Mouse (Mus musculus) left cerebral cortex, adult 9 months (tissue): ENCODE measurements at regions not wholly inside any gene's neighbourhood (a gene's known extent, or its start where the extent isn't known, plus 50 kb on each side); places are given as distances from the start of the nearest gene placed in this dataset.

Experiments
- DNase-seq, 2 experiments: peaks; one replicate each; pipeline ENCODE4 v3.0.0; 2022; ENCODE audit warnings: low spot score in 2 of 2

DNA sequence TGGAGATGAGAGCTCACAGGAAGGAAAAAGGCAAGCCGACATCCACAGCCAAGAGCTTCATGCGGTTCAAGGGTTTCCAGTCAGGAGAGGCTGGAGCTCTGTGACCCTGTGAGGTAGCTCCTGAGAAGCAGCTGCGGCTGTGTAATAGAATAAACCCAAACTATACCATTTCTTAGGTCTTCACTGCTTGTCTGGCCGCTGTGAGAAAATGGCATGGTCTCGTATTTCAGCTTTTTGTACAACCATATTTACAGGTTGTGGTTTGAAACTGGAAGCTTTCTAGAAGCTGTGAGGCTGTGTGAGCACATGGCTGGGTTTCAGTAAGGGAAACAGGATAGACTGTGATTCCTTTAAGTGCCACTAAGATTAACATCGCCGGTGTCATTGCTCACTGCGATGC is 388.6 kb upstream of the Gm11114 start:
- no peak for DNase-seq

DNA sequence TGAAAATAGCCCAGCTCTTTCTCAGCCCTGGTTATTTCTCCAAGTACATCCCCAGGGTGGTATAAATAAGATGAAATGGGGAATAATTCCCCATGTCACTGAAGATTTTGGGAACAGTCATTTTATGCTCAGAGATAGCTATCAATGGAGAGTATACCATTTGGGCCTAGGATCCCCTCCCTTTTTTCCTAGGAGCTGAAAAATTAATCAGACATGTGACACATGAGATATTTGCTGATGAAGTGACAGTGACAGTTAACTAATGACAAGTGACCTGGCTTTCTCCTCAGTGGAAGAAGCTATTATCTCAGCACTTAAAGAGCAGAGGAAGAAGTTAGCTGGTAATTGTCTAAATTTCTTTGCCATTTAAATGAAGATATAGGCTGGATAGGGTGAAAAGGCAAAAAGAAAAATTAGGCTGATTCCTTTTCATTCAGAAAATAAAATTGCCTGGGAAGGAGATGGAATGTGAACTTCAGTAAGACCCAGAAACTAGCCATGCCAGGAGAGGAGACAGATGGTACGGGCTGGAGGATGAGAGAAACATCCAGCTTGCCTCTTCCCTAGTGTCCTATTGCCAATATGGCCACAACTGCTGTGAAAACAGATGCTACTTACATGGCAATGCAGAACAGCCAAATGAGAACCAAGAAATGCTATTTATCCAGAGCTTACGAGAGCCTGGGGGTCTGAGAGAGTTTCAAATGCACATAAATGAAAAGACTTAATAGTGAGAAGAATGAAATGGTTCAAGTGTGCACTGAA is 376.1 kb upstream of the Gm11114 start:
- no peak for DNase-seq

DNA sequence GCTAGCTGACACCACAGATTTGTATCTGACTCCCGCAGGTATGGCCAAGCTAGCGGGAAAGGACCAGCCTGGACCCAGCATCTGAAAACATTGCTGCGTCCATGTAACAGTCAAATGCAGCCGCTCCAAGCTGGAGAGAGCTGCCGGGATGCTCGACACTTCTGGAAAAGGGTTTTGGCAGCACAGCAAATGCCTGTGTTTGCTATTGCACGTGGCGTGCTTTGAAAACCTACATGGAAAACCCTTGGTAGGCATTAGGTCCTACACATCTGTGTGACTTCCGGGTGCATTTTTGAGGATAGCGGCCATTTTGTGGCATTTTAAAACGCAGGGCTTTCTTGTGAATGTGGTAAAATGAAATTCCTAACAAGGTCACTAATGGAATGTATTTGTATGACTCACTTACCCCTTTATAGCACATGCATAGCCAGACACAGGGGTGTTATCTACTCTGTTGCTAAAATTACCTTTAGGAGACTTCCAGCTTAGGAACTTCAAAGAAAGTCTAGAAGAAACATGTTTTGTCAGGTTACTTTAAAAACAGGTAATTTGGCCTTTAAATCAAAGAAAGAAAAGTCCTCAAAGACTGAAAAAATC is 345.9 kb upstream of the Gm11114 start:
- DNase-seq = no peak

GRCm38 (mm10) chr9:84969975-84970608 is 342.5 kb upstream of the Gm11114 start:
- DNase-seq = no peak

GRCm38 (mm10) chr9:84977470-84977869 is 335.1 kb upstream of the Gm11114 start:
- no peak for DNase-seq

GRCm38 (mm10) chr9:85003414-85003813 is 309.2 kb upstream of the Gm11114 start:
- no peak for DNase-seq

DNA sequence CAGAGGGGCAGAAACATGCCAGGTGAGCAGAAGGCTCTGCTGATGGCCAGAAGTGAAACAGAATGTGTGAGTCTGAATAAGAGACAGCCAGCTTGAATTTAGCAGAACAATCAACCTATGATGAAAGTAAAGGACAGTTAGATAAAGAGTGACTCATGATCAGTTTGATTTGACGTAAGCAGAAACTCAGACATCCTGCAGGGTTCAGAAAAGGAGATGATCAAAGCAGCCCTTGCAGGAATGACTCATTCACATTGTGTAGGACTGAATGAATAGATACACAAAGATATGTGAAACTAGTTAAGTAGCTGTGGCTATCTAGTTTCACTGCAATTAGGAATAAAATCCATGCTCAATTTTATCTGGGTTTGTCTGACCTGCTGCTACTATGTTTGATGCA is 301.2 kb upstream of the Gm11114 start:
- DNase-seq = no peak

DNA sequence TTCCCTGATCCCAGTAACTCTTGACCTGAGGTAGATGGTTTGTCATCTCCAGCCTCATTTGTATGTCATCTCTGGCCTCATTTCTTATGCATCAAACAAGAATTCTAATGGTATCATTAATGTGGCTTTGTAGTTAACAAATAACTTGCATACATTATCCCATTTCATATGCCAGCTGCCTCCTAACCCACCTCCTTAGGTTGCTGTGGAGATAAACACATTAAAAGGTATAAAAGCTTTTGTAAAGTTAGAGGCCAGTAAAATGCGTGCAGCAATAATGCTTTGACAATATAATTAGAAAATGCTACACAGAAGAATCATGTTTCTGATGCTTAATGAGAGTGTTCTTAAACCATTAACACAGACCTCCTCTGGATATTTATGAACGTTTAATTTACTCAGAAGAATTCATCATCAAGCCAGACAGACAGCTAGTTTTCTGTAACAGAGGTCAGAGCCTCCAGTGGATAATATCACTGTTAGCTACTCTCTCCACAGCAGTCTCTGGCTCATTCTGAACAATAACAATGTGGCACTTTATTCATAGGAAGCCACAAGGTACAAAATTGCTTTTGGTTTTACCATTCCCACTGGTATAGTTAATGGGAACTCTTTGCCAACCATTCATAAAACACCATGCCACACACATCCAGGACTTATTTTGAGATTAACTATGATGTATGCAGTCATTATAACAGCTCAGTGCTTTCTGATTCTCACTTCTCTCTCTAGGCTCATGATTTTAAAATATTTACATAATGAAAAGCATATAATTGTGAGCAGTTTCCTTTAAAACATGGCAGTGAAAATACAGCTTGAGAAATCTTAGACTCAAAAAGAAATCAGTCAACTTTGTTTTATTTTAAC is 264.2 kb upstream of the Gm11114 start:
- no peak for DNase-seq

GRCm38 (mm10) chr9:85052526-85052925 is 260.0 kb upstream of the Gm11114 start:
- no peak for DNase-seq

- no peak for DNase-seq
Observed at GRCm38 (mm10) chr9:85079975-85080374, 232.6 kb upstream of the Gm11114 start.

- no peak for DNase-seq
Observed at GRCm38 (mm10) chr9:85088556-85089338, 223.8 kb upstream of the Gm11114 start.

DNA sequence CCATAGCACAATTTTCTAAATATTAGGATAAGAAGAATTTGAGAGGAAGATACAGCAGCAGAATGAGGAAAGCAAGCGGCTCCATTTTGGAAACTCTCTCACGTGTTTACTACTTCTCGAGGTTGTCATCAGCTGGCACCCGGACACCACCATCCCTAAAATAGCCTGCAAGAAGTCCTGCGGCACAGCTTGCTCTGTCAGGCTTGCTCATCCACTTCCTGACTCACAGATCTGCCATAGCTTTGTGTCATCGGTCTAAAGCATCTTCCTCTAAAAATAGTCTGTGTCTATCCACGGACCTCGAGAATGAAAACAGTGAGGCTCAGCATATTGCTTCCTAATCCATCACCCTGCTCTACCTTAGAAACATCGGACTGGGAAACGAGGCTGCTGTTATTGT is 222.3 kb upstream of the Gm11114 start:
- DNase-seq = peak; percentile 6 to 48

DNA sequence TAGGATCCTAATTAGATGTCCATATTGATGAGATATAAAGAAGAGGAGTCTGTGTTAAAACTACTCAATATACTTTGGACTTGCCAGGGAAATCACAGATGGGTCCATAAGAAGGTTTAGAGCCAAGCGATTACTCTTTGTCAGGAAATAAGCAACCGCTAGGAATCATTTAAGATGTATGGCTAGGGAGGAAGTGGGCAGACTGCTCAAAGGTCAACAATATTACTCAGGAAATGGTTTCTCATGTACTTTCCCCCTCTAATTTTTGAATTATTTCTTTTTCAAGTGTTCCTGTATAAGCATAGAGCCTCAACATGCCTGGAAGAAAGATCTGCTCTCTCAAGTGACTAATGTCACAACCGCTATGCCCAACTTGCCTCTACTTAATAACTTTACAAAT is 217.3 kb upstream of the Gm11114 start:
- no peak for DNase-seq

- DNase-seq = no peak
Observed at GRCm38 (mm10) chr9:85096520-85096919, 216.1 kb upstream of the Gm11114 start.

DNA sequence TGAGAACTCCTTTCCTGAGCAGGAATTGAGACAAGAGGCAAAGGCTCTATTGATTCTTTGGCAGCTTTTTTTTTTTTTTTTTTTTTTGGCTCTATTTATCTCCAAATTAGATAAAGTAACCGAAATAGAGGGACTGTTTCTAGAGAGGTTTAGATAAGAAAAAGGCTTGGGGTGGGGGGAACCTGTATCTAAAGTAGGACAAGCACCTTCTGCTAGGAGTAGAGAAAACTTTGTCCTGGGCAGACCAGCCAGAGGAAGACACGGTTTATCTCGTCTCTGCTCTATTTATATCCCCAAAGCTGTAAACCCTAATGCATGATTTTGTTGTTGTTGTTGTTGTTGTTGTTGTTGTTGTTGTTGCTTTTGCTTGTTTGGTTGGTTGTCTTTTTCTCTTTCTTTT is 199.6 kb upstream of the Gm11114 start:
- no peak for DNase-seq

DNA sequence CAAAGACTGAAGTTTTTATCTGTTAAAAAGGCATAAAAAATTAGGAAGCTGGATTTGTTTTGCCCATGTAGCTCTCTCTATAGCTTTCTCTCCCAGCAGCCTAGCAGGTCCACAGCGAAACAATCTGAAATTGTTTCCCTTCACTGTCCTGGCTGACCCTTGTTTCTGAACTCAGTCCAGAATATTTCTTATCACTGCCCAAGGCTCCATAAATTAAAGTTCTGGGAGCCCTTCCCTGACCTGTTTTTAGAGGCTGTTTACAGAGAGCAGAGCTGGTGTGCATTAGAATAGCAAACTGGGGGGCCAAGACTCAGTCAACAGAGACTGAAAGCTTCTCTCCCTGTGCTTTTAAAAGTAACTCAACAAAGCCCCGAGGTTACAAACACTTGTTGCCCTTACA is 198.3 kb upstream of the Gm11114 start:
- no peak for DNase-seq

GRCm38 (mm10) chr9:85120061-85120460 is 192.5 kb upstream of the Gm11114 start:
- DNase-seq = no peak

DNA sequence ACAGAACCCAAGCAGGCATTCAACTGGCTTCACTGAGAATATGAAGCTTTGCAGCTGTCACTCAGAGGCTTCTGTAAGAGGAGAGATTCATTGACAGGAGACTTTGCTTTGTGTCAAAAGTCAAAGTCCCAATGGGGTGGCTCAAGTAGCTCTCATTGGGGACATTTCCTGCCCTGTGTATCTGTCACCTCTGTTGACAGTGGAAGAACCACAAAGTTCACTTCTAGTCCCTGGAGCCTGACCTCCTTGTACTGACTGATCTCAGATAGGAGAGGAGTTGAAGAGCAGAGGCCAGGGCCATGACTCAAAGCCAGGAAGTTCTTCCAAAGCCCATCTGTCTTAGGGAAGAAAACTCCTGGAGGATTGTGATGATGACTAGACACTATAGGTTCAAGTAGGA is 191.5 kb upstream of the Gm11114 start:
- no peak for DNase-seq

- no peak for DNase-seq
Observed at GRCm38 (mm10) chr9:85123706-85124105, 188.9 kb upstream of the Gm11114 start.

- DNase-seq = no peak
Observed at GRCm38 (mm10) chr9:85125775-85126174, 186.8 kb upstream of the Gm11114 start.

DNA sequence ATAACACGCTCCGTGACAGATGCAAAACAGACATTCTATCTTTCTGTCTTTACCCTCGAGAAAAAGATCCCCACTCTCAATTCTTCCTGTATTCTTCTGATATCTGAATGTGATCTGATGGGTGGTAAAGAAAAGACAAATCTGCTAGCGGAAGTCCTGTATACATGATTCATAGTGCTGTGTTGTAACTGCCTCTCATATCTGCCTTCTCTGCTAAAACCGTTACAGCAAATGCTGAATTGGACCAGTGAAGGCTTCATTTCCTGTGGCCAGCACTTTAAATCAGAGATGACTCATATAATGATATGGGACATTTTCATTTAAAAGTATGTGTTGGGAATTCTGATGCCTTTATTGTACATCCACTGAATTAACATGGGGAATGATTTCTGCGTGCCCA is 186.0 kb upstream of the Gm11114 start:
- no peak for DNase-seq
